Mouse (Mus musculus) gastrocnemius, adult 2 months (tissue): ENCODE measurements around the gene Manbal. TPM values are rescaled to one million over a fixed set of nuclear protein-coding genes. Genes with fewer than 3 reads are reported as not detected.
A peak's percentile ranks its signal among the peaks of the same experiment; 100 is the strongest.

ENCODE experiments used
- DNase-seq: peaks from one replicate; pipeline ENCODE4 v3.0.0; 2022
- H3K27ac ChIP-seq: fragments of 200-600 bp; 2 replicates; pipeline ENCODE4 v1.8.1; 2022; ENCODE audit warnings: mild to moderate bottlenecking
- H3K4me3 ChIP-seq: fragments of 200-600 bp; 2 replicates; pipeline ENCODE4 v1.8.1; 2022; ENCODE audit warnings: mild to moderate bottlenecking, moderate library complexity
- CTCF ChIP-seq: fragments of 200-600 bp; IDR thresholded peaks from 2 replicates; pipeline ENCODE4 v1.8.1; 2022; ENCODE audit warnings: antibody characterized with exemption, mild to moderate bottlenecking, moderate library complexity
- intact Hi-C: fragments of 180-260 bp; cut with DNase I; formaldehyde crosslinking; loops from one replicate; pipeline ENCODE4 v1.15.1; 2025
- total RNA-seq, 2 experiments: library from RNA; stranded (reverse); gene quantifications; 2 replicates each; pipeline ENCODE4 v1.2.3; 2021

The Manbal gene
- total RNA-seq, 2 experiments from 2014 or later: 13.5 TPM

DNA sequence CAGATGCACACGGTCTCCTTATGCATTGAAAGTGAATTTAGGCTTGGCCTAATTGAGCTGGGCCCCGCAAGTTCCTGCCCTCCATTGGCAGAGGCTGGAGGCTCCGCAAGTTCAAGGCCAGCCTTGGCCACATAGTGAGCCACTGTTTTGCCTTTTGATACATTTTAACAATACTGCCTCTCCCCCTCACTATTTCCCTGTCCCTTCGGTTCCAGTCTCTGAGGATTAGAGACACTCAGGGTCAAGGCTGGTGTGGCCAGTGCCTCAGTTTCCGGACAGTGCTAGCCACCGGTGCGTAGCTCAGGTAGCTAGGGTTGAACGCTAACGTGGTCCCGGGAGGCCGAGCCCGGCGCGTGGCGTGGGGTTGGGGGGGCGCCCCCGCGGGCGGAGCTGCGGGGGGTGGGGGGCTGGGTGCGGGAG, 56.3 kb downstream of the Manbal start:
- intact Hi-C loops: no loop called here

DNA sequence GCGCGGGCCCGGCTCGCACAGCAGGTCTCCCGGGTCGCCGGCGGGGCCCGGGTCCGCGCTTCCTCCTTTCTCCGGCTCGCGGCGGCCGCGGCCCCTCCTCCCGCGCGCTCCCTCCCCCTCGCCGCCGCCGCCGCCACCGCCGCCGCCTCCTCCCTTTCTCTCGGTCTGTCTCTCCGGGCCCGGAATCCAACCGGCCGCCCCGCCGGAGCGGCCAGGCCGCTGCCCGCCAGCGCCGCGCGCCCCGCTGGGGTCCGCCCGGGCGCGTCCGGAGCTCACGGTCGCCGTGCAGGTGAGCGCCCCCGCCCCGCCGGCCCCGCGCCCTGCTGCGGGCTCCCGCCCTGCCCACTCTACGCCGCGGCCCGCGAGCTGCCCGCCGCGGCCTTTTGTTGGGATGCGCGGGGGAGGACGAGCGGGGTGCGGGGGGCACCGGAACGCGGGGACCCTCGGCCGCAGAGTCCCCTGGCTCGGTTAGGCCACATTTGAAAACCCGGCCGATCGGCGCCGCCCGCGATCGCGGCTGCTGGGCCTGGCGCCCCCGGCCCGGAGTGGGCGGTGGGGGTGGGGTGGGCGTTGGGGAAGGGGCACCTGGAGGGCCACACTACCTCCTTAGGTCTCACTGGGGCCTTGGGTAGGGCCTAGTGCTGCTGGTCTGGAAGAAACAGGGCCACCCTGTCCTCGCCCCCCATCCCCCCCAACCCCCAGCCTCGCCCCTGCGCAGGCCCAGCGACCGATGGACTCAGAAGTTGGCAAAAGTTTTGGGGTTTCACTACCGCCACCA, 56.9 kb downstream of the Manbal start:
- no peak for TF ChIP-seq CTCF
- intact Hi-C loops: no loop called here
- H3K27ac ChIP-seq: peak overlapping the region; percentile 81
- DNase-seq: peak; percentile 71
- peak overlapping the region; percentile 81 for H3K4me3 ChIP-seq

More for the DNA sequence above, 56.3 kb downstream of the Manbal start:
- Histone ChIP-seq H3K4me3 (peak overlapping the region; percentile 81), H3K27ac (peak overlapping the region; percentile 78)
- no peak for DNase-seq
- no peak for TF ChIP-seq CTCF

DNA sequence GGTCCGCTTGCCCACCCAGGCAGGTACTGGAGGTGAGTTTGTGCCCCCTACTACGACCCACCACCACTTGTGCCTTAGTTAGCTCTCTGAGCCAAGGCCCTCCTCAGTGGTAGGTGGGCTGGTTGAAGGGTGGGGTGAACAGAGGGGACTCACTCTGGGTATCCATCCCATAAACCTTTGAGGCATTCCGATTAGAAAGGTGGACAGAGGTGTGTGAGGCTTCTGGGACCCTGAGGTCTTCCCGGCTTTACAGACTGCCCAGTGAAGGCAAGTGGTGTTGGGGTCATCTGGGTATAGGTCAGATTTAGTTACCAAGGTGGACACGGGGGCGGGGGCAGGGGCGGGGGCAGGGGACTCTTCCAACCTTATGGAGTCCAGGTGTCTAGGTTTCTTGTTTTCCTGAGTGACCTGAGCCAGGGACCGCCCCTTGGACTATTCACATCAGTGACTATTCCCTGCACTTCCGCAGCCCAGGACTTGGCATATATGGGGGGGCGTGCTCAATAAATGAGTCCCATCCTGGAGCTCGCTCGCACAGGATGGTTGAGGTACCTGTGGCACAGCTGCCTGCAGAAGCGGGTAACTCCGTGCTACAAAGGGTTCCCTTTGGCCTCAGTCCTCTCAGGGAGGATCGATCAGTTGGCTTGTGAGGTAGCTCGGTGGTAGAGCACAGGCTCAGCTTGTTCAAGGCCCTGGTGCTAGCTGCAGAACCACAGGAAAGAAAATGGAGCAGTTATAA, 57.7 kb downstream of the Manbal start:
- Histone ChIP-seq H3K4me3 (peak overlapping the region; percentile 81), H3K27ac (peak overlapping the region; percentile 81)
- no peak for TF ChIP-seq CTCF
- intact Hi-C loops: no loop called here
- no peak for DNase-seq

DNA sequence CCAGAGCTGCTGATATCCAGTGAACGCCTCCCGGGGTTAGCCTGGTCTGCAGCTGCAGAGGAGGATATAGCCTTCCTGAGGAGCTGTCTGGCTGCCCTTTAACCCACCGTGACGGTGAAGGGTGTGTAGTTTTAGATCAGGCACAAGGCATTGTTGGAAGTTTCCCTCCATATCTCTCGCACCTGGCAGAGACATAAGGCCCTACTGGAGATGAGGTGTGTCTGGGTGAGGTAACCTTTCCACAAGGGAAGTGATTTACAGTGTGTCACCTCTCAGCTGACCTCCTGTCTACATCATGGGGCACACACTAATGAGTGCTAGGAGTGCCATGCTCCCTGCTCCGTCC, 58.2 kb downstream of the Manbal start:
- intact Hi-C loops: no loop called here
- DNase-seq: no peak
- Histone ChIP-seq H3K4me3 (no peak overlapping the region), H3K27ac (peak overlapping the region; percentile 6; the same call in 1 of the 2 replicates)
- TF ChIP-seq CTCF: no peak

DNA sequence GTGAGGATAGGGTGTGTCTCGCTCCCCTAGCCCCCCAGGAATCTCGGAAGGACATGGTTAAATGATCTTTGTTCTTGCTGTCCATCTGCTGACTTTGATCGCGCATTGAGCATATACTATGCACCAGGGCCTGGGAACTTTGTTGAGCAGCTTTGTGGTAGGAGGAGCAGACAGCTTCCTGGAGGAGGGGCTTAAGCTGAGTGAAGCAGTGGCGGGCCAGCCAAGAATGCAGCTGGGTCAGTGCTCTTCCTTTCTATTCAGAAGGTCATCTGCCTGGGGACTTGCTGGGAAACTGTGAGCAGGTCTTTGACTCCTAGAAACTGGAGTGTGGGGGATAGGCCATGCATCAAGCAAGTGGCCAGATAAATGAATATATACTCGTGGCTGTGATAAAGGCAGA, 58.8 kb downstream of the Manbal start:
- Histone ChIP-seq H3K27ac (no peak overlapping the region), H3K4me3 (no peak overlapping the region)
- TF ChIP-seq CTCF: no peak
- intact Hi-C loops: no loop called here
- DNase-seq: peak; percentile 46

DNA sequence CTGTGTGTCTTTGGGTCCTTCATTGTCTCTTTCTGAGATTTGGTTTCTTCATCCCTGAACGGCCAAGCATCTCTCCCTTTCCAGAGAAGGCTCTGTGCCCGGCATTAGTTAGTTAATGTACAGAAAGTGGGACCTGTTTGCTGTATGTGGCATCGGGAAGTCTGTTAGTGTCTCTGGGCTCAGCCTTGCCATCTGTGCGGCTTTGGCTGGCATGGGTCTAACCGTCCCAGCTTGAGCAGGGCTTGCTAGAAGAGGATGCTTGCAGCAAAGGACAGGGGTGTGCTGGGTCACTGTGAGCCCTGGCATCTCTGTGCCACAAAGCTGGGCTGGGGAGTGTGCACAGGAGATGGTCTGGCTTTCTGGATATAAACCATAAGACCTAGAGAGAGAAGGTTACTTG, 59.8 kb downstream of the Manbal start:
- Histone ChIP-seq H3K4me3 (no peak overlapping the region), H3K27ac (0 out of 2 replicates have a peak overlapping the region, but pooled peaks have one; percentile 20)
- DNase-seq: no peak
- TF ChIP-seq CTCF: no peak
- intact Hi-C loops: no loop called here

DNA sequence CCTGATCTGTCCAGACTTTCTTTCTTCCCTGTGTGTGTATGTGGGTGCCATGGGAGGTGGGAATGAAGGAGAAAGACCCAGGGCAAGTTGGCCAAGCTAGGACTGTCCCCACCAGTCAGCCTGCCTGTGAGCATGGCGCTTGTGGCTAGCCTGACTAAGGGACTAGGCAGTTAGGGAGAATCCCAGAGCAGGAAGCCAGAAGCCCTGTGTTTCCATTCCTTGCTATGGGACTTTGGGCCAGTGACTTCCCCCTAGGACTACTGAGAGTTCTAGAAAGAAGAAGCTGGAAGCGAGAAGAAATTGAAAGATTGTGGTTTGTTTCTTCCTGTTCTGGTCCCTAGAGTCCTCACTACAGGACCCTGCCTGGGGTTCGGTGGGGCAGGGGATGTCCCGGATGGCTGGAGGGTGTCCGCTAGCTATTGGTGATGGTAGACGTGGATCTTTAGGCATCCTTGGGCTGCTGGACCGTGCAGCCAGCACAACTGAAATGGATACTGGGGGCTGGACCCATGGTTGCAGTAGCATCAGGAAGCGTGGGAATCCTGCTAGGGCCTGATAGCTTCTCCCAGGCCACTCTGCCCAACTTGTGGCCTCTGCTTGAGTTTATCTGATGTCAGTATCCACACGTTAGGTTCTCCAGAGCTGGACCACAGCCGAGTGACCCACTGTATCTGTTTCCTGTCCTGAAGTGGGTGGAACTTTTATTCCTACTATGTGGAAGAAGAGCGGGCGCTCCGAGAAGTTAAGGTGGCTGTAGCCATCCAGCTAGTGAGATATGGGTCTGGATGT, 61.2 kb downstream of the Manbal start:
- no peak for TF ChIP-seq CTCF
- DNase-seq: no peak
- Histone ChIP-seq H3K4me3 (no peak overlapping the region), H3K27ac (peak overlapping the region; percentile 24; the same call in 1 of the 2 replicates)
- intact Hi-C loops: no loop called here

DNA sequence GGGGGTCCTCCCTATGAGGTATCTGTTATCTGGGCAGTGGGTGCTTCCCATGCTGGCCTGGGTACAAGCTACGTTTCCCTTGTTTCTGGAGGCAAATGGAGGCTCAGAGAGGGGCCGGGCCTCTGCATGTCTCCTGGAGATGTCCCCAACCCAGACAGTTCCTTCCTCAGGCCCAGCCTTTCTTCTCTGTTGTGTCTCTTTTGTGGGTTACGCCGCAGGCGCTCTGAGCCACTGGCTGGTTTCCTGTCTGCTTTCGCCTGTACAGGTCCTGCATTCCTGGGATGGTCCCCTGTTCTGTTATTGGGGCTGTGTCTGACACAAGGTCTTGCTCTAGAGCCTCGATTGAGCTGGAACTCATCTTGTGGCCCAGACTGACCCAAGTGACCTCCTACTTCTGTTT, 62.3 kb downstream of the Manbal start:
- intact Hi-C loops: no loop called here
- no peak for TF ChIP-seq CTCF
- no peak for DNase-seq
- Histone ChIP-seq H3K4me3 (no peak overlapping the region), H3K27ac (no peak overlapping the region)

DNA sequence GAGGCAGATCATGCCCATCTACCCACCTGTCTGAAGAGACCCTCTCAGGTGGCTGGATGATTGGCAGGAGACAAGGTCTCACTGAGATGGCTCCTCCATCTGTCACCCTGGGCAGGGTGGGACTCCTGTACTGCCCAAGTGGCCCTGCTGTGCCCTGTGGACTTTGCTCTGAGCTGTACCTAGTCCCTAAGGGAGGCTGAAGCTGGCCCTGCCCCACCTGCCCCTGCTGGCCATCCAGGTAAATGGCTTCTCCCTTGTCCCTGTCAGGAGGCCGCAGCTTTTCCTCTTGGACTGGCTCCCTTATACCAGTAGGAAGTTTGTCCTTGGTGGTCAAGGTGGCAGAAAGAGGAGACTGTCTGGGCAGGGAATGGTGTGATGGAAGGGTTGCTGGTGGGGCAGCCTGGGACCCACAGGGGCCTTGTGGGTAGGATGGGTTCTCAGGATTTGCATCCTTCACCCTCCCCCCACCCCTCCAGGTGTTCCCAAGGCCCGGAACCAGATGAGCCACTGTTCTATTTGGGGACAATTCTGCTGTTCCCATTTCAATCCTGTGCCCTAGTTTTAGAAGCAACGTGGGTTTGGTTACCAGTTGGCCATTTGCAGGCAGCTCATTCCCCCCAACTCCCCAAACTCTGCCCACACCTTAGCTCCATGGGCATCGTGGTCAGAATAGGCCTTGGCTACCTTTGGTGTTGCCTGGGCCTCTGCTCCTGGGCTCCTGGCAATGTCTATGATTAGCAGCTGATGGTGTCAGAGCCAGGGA, 63.5 kb downstream of the Manbal start:
- no peak for DNase-seq
- Histone ChIP-seq H3K27ac (no peak overlapping the region), H3K4me3 (no peak overlapping the region)
- intact Hi-C loops: no loop called here
- TF ChIP-seq CTCF: no peak

DNA sequence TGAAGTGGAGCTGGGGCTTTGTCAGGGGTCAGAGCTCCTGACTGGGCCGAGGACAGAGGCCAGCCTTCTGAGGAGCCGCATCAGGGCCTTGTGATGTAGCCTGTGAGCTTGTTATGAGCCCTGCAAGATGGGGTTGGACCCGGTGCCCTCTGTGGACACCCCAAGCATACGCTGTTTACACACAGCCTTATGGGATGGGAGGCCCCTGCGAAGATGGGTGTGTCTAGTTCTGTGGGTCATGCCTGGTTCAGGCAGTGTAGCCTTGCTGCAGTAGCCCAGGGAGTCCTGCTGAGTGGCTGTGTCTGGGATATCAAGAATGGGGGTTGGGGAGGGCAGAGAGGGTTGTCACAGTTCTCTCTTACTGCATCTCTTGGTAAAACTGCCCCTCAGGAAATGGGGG, 64.5 kb downstream of the Manbal start:
- TF ChIP-seq CTCF: no peak
- intact Hi-C loops: no loop called here

DNA sequence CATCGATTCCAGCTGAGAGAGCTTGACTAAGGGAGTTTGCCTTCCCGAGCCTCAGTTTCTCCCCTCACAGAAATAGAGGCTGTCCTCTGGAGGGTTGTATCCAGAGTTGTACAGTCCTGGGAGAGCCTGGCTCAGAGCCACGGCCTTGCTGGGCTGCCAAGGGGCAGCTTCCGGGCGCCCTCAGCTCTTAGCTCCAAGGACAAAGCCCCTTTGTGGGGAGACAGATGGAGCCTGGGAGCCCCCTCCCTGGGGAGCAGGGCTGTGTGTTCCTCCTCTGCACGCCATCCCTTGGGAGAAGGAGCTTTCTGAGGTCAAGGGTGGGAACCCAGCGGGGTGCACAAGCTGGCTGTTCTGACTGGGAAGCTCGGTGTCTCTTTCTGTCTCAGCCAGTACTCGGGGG, 65.1 kb downstream of the Manbal start:
- no peak for DNase-seq
- intact Hi-C loops: no loop called here
- no peak overlapping the region for H3K27ac ChIP-seq
- H3K4me3 ChIP-seq: no peak overlapping the region
- TF ChIP-seq CTCF: no peak

More for the DNA sequence above, 64.5 kb downstream of the Manbal start:
- DNase-seq: no peak
- H3K27ac ChIP-seq: no peak overlapping the region
- H3K4me3 ChIP-seq: no peak overlapping the region

DNA sequence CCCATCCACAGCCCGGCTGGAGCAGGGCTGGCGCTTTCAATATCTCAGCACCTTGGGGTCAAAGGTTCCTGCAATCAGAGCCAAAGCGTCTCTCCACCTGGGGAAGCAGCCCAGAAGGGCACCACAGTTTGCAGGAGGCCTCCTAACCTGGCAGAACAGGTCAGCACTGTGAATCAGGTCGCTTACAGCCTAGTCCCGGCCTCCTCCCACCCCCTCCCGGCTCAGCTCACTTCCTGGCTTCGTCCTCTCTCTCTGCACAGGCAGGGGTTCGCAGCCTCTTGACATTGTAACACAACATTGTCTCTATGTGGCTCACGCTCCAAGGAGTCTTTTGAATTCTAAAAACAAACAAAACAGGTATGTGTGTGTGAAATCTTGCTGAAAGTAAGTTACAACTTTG, 66.6 kb downstream of the Manbal start:
- H3K27ac ChIP-seq: 0 out of 2 replicates have a peak overlapping the region, but pooled peaks have one; percentile 16
- DNase-seq: no peak

More for the DNA sequence above, 66.6 kb downstream of the Manbal start:
- intact Hi-C loops: no loop called here
- H3K4me3 ChIP-seq: no peak overlapping the region
- no peak for TF ChIP-seq CTCF
